ENCODE assay signal across 8 mouse cellular contexts in the genomic region with DNA sequence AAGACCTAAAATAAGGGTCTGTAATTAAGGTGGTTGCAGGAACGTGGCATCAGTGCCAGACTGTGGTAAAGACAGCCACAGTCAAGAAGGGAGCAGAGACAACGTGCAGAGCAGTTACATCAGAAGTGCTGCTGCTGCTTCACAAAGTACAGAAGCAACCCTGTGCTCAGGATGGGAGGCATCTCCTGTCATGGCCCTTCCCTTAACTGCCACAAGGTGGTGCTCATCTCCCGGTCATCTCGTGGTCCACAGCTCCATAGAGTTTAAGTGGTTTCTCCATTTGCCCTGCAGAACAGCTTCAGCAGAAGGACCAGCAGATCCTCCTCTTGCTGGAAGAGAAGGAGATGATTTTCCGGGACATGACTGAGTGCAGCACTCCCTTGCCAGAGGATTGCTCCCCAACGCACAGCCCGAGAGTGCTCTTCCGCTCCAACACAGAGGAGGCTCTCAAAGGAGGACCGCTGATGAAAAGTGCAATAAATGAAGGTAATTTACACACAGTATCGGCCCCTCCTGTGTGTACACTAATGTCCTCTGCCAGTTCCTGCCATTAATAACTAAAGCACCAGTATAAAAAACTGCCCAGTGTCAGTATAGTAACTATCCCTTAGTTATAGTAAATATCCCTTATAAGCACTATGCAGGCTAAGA.
DNase-seq lines count a peak whose midpoint lies in the region; ATAC-seq and TF ChIP-seq lines count a peak whose summit lies in the region.

No protein-coding gene starts in this region.

- peak; percentile 94 for TF ChIP-seq CTCF in heart, postnatal 0 days (IDR thresholded peaks at IDR 0.05; ENCODE audit: low read depth)

- H3K4me2 ChIP-seq in heart, postnatal 0 days (ENCODE audit: low read depth, low read length): no peak overlapping the region
- no peak overlapping the region for H3K4me2 ChIP-seq in liver, embryonic 15.5 days
- H3K4me2 ChIP-seq in neural tube, embryonic 12.5 days (replicated peaks): no peak overlapping the region

- no peaks in the 10 kb centered on the region for H3K9me3 ChIP-seq in heart, postnatal 0 days (replicated peaks; ENCODE audit: control insufficient read depth, low read length)
- no peaks in the 10 kb centered on the region for H3K9me3 ChIP-seq in liver, embryonic 15.5 days (replicated peaks)
- H3K9me3 ChIP-seq in neural tube, embryonic 12.5 days: no peaks in the 10 kb centered on the region

- no peak overlapping the region for H3K27ac ChIP-seq in heart, postnatal 0 days (ENCODE audit: low read depth)
- H3K27ac ChIP-seq in liver, embryonic 15.5 days (replicated peaks): no peak overlapping the region
- no peak overlapping the region for H3K27ac ChIP-seq in neural tube, embryonic 12.5 days

- DNase-seq in CD8-positive naive resting alpha-beta T cell, adult 2 months (ENCODE audit: low read depth in 2 of 2, low spot score in 2 of 2): peak; percentile 45 to 58
- DNase-seq in brain, adult 2 months (ENCODE audit: low read depth, low spot score): peak; percentile 88
- DNase-seq in fibroblast of lung, adult 2 months (ENCODE audit: low read depth): peak; percentile 35
- peak; percentile 85 for DNase-seq in heart, postnatal 0 days (ENCODE audit: low spot score)
- DNase-seq in kidney, postnatal 25 days: peak; percentile 67 to 69
- DNase-seq in testis, postnatal 10 days (ENCODE audit: low spot score): peak; percentile 72

- H3K27me3 ChIP-seq in heart, postnatal 0 days (ENCODE audit: control insufficient read depth, insufficient read depth, low read length): no peaks in the 10 kb centered on the region
- H3K27me3 ChIP-seq in liver, embryonic 15.5 days: no peaks in the 10 kb centered on the region
- H3K27me3 ChIP-seq in neural tube, embryonic 12.5 days (replicated peaks): no peaks in the 10 kb centered on the region

- ATAC-seq in heart, postnatal 0 days (ENCODE audit: insufficient read depth, low read depth): peak; percentile 87
- peak; percentile 73 for ATAC-seq in liver, embryonic 15.5 days (ENCODE audit: insufficient read depth)
- peak; percentile 78 for ATAC-seq in neural tube, embryonic 12.5 days (ENCODE audit: low FRiP score, low read depth)

- no peak overlapping the region for H3K4me3 ChIP-seq in heart, postnatal 0 days (ENCODE audit: low read depth, low read length)
- H3K4me3 ChIP-seq in liver, embryonic 15.5 days (replicated peaks): no peak overlapping the region
- H3K4me3 ChIP-seq in neural tube, embryonic 12.5 days: no peak overlapping the region

- 55% methylated on average over 10 of the region's 10 CpGs for WGBS in heart, postnatal 0 days
- WGBS in liver, embryonic 15.5 days (ENCODE audit: insufficient replicate concordance): 55% methylated on average over 10 of the region's 10 CpGs
- WGBS in neural tube, embryonic 12.5 days: 50% methylated on average over 10 of the region's 10 CpGs

- H3K9ac ChIP-seq in heart, postnatal 0 days (replicated peaks; ENCODE audit: low read depth, low read length): no peak overlapping the region
- no peak overlapping the region for H3K9ac ChIP-seq in liver, embryonic 15.5 days
- H3K9ac ChIP-seq in neural tube, embryonic 12.5 days: no peak overlapping the region

- H3K4me1 ChIP-seq in heart, postnatal 0 days (ENCODE audit: control insufficient read depth, insufficient read depth): no peaks in the 10 kb centered on the region
- H3K4me1 ChIP-seq in liver, embryonic 15.5 days (replicated peaks): no peaks in the 10 kb centered on the region
- H3K4me1 ChIP-seq in neural tube, embryonic 12.5 days: no peaks in the 10 kb centered on the region

- peaks cover 90% of the 10 kb centered on the region for H3K36me3 ChIP-seq in heart, postnatal 0 days (replicated peaks; ENCODE audit: control insufficient read depth, insufficient read depth, low read length)
- H3K36me3 ChIP-seq in liver, embryonic 15.5 days (replicated peaks): peaks cover 95% of the 10 kb centered on the region
- peaks cover 27% of the 10 kb centered on the region for H3K36me3 ChIP-seq in neural tube, embryonic 12.5 days

- no peak for TF ChIP-seq EP300 in heart, postnatal 0 days (IDR thresholded peaks at IDR 0.05; ENCODE audit: low read depth)

Comparison
In these comparisons a context has a peak if more than half of its experiments do, and no peak if none do; other contexts are left out.
1. DNase-seq: peak in every context shown above with its lines; median percentile 88 in brain, adult 2 months; 85 in heart, postnatal 0 days; 72 in testis, postnatal 10 days; 68 in kidney, postnatal 25 days; 52 in CD8-positive naive resting alpha-beta T cell, adult 2 months; 35 in fibroblast of lung, adult 2 months.